ENCODE assay signal across 17 mouse cellular contexts in the genomic region with DNA sequence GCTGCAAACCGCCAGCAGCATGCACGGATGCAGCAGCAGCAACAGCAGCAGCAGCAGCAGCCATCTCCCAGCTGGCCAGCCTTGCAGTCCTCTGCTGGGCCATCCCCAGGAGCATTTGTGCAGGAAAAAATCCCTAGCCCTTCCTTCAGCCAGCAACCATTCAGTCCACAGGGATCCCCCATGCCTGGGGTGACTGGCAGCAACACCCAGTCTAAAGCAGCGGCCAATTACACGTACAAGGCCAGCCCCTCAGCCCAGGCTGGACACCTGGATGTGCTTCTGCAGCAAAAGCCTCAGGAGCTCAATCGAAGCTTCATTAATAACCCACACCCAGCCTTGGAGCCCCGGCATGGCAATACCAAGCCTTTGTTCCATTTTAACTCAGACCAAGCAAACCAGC.
"Had no signal": no experiment of that assay in that cellular context is flagged by ENCODE, and none has a peak within 500 bp of the region (broad histone marks: within the 10 kb centered on the region; RNA-seq: fewer than 3 reads in every experiment).

No protein-coding gene starts in this region.

- H3K4me2 ChIP-seq: liver, embryonic 11.5 days; liver, embryonic 15.5 days; stomach, embryonic 15.5 days had no signal

- H3K9me3 ChIP-seq: liver, embryonic 15.5 days; stomach, embryonic 15.5 days had no signal

- ATAC-seq: inflammation-experienced regulatory T-cells, adult 6 months; intestine, postnatal 0 days; lung, postnatal 0 days had no signal

- H3K9ac ChIP-seq: liver, embryonic 15.5 days; stomach, embryonic 15.5 days had no signal

- H3K4me3 ChIP-seq: liver, embryonic 15.5 days; stomach, embryonic 15.5 days had no signal

- H3K27ac ChIP-seq: kidney, postnatal 0 days; liver, embryonic 15.5 days; stomach, embryonic 15.5 days had no signal

- H3K27me3 ChIP-seq: liver, embryonic 15.5 days; stomach, embryonic 15.5 days had no signal

- H3K4me1 ChIP-seq: liver, embryonic 15.5 days had no signal

- DNase-seq: kidney, adult 9 months; kidney, postnatal 36 days; layer of hippocampus, adult 9-11 months; layer of hippocampus, postnatal 36 days; left cerebral cortex, postnatal 4 days; lung, adult 2 months; lung, postnatal 36 days; right cerebral cortex, postnatal 14 days; thymus, adult 2 months; thymus, postnatal 25 days had no signal

- H3K36me3 ChIP-seq: liver, embryonic 15.5 days; stomach, embryonic 15.5 days had no signal
